Mouse (Mus musculus): ENCODE measurements at regions not wholly inside any gene's neighbourhood (a gene's known extent, or its start where the extent isn't known, plus 50 kb on each side); places are given as distances from the start of the nearest gene placed in this dataset.

GRCm38 (mm10) chr8:60827241-60827640 lies 63.0 kb upstream of the Hpf1 start:
- Histone ChIP-seq H3K27me3 (replicated peaks; ENCODE audit: control insufficient read depth, insufficient read depth, low read length) (no peaks in the 10 kb centered on the region), H3K36me3 (ENCODE audit: control insufficient read depth, insufficient read depth) (no peaks in the 10 kb centered on the region), H3K9ac (ENCODE audit: low read depth, low read length) (no peak overlapping the region), H3K4me2 (replicated peaks; ENCODE audit: low read depth) (no peak overlapping the region), H3K27ac (ENCODE audit: low read depth, low read length) (no peak overlapping the region), H3K9me3 (ENCODE audit: control insufficient read depth) (no peaks in the 10 kb centered on the region), H3K4me3 (ENCODE audit: low read depth, low read length) (no peak overlapping the region), H3K4me1 (replicated peaks; ENCODE audit: control insufficient read depth, insufficient read depth, low read length) (no peaks in the 10 kb centered on the region)
- WGBS = 92% methylated on average over 8 of the region's 8 CpGs
- no peak for TF ChIP-seq CTCF (IDR thresholded peaks at IDR 0.05; ENCODE audit: low read depth)
- no peak for ATAC-seq

- no peaks in the 10 kb centered on the region for H3K27me3 ChIP-seq (replicated peaks; ENCODE audit: control insufficient read depth, insufficient read depth, low read length)
- no peak overlapping the region for H3K27ac ChIP-seq (ENCODE audit: low read depth, low read length)
- H3K9ac ChIP-seq (ENCODE audit: low read depth, low read length) = no peak overlapping the region
- no peaks in the 10 kb centered on the region for H3K36me3 ChIP-seq (ENCODE audit: control insufficient read depth, insufficient read depth)
- TF ChIP-seq CTCF (IDR thresholded peaks at IDR 0.05; ENCODE audit: low read depth) = no peak
- no peak overlapping the region for H3K4me2 ChIP-seq (replicated peaks; ENCODE audit: low read depth)
- no peaks in the 10 kb centered on the region for H3K9me3 ChIP-seq (ENCODE audit: control insufficient read depth)
- H3K4me3 ChIP-seq (ENCODE audit: low read depth, low read length) = no peak overlapping the region
- ATAC-seq = no peak
- no peaks in the 10 kb centered on the region for H3K4me1 ChIP-seq (replicated peaks; ENCODE audit: control insufficient read depth, insufficient read depth, low read length)
- 79% methylated on average over 4 of the region's 4 CpGs for WGBS
Observed at GRCm38 (mm10) chr8:60829093-60829492, 61.1 kb upstream of the Hpf1 start.

- Histone ChIP-seq H3K27me3 (replicated peaks; ENCODE audit: control insufficient read depth, insufficient read depth, low read length) (no peaks in the 10 kb centered on the region), H3K9me3 (ENCODE audit: control insufficient read depth) (no peaks in the 10 kb centered on the region), H3K27ac (ENCODE audit: low read depth, low read length) (no peak overlapping the region), H3K9ac (ENCODE audit: low read depth, low read length) (no peak overlapping the region), H3K36me3 (ENCODE audit: control insufficient read depth, insufficient read depth) (no peaks in the 10 kb centered on the region), H3K4me3 (ENCODE audit: low read depth, low read length) (no peak overlapping the region), H3K4me1 (replicated peaks; ENCODE audit: control insufficient read depth, insufficient read depth, low read length) (no peaks in the 10 kb centered on the region), H3K4me2 (replicated peaks; ENCODE audit: low read depth) (no peak overlapping the region)
- TF ChIP-seq CTCF (IDR thresholded peaks at IDR 0.05; ENCODE audit: low read depth) = no peak
- ATAC-seq = no peak
- 78% methylated on average over 1 of the region's 1 CpGs for WGBS
Observed at GRCm38 (mm10) chr8:60830556-60830955, 59.7 kb upstream of the Hpf1 start.

GRCm38 (mm10) chr8:60838526-60838925 lies 51.7 kb upstream of the Hpf1 start:
- no peak overlapping the region for H3K4me2 ChIP-seq (replicated peaks; ENCODE audit: low read depth)
- no peak for TF ChIP-seq CTCF (IDR thresholded peaks at IDR 0.05; ENCODE audit: low read depth)
- no peak overlapping the region for H3K9ac ChIP-seq (ENCODE audit: low read depth, low read length)
- 10% methylated on average over 3 of the region's 3 CpGs for WGBS
- no peaks in the 10 kb centered on the region for H3K36me3 ChIP-seq (ENCODE audit: control insufficient read depth, insufficient read depth)
- H3K4me3 ChIP-seq (ENCODE audit: low read depth, low read length) = no peak overlapping the region
- H3K27ac ChIP-seq (ENCODE audit: low read depth, low read length) = no peak overlapping the region
- H3K27me3 ChIP-seq (replicated peaks; ENCODE audit: control insufficient read depth, insufficient read depth, low read length) = no peaks in the 10 kb centered on the region
- no peaks in the 10 kb centered on the region for H3K4me1 ChIP-seq (replicated peaks; ENCODE audit: control insufficient read depth, insufficient read depth, low read length)
- no peak for ATAC-seq
- no peaks in the 10 kb centered on the region for H3K9me3 ChIP-seq (ENCODE audit: control insufficient read depth)
